Mouse (Mus musculus): ENCODE data around the gene Snurf. TPM values are rescaled to one million over a fixed set of nuclear protein-coding genes. Genes with fewer than 3 reads are reported as not detected.

The Snurf gene
- polyA plus RNA-seq, 1 experiment: 23.7 TPM

DNA sequence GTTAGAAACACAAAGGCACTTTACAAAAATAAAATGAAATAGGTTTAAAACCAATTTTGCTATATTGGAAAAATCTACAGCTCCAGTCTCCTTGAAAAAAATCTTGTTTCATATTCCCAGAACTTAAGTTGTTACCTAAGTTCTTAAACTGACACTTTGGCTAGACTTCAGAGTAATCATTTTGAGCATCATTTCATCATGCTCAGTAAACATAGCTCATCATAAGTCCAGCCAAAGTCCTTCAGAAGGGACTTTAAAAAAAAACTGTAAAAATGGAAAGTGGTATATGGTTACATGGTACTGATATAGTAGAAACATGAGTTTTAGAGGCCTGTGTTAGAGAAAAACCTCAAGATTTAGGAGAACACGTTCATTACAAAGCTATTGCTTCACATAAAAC lies 26.2 kb downstream of the Snurf start:
- 46% methylated on average over 1 of the region's 1 CpGs for whole genome bisulfite sequencing
- Histone ChIP-seq H3K27ac (ENCODE audit: control insufficient read depth, insufficient read depth, low read depth, low read length, poor library complexity) (no peak overlapping the region), H3K4me1 (ENCODE audit: control insufficient read depth, insufficient read depth, low read length) (no peaks in the 10 kb centered on the region), H3K4me3 (replicated peaks; ENCODE audit: control insufficient read depth, low read depth, low read length) (no peak overlapping the region)
- TF ChIP-seq POLR2A (IDR thresholded peaks at IDR 0.05; ENCODE audit: borderline replicate concordance, control insufficient read depth, low read depth, low read length) (no peak), CTCF (IDR thresholded peaks at IDR 0.05; ENCODE audit: control insufficient read depth, insufficient read depth, low read length) (no peak)

Other genes starting within 250 kb of the Snurf start
- gene Gm38393, start within 50 bp of the Snurf start, polyA plus RNA-seq (2011; ENCODE audit: insufficient read depth, insufficient read length, low replicate concordance, missing spikeins): 0.32 and 4.8 TPM in 2 replicates
- 5.8 TPM in 1 of 2 replicates, not detected in the other for gene Snrpn, start 135.2 kb upstream of the Snurf start, polyA plus RNA-seq (2011; ENCODE audit: insufficient read depth, insufficient read length, low replicate concordance, missing spikeins)

Data from bone marrow, adult 2 months (tissue).